Mouse (Mus musculus) MEL (cell line): Measurements from ENCODE around the gene Maml2.

Experiments used
- CTCF ChIP-seq, 3 experiments: IDR thresholded peaks in 2 of 3; conservative IDR thresholded peaks in 1 of 3; 2 replicates each; pipeline ENCODE4 v1.5.1; 2011 to 2012; ENCODE audit warnings: low read length in 3 of 3, low read depth in 2 of 3, mild to moderate bottlenecking in 2 of 3, improper control_type of control experiment in 1 of 3, inconsistent platforms in 1 of 3, mixed read lengths in 1 of 3, moderate library complexity in 1 of 3; ENCODE audit not compliant: control insufficient read depth in 1 of 3, insufficient read depth in 1 of 3, poor library complexity in 1 of 3, severe bottlenecking in 1 of 3
- JUND ChIP-seq: IDR thresholded peaks from 2 replicates; pipeline ENCODE4 v1.6.1; 2011; ENCODE audit warnings: low read depth, mild to moderate bottlenecking, improper control_type of control experiment, low read length
- POLR2A ChIP-seq, 2 experiments: IDR thresholded peaks; 2 replicates each; pipeline ENCODE4 v1.6.1; 2011 to 2012; ENCODE audit warnings: low read length in 2 of 2, mild to moderate bottlenecking in 2 of 2, control low read depth in 1 of 2, improper control_type of control experiment in 1 of 2, low read depth in 1 of 2, moderate library complexity in 1 of 2; ENCODE audit not compliant: control insufficient read depth in 1 of 2, insufficient read depth in 1 of 2, poor library complexity in 1 of 2
- RAD21 ChIP-seq: IDR thresholded peaks from 2 replicates; pipeline ENCODE4 v1.6.1; 2011; ENCODE audit warnings: mild to moderate bottlenecking, low read depth, low read length, improper control_type of control experiment
- ZKSCAN1 ChIP-seq: IDR thresholded peaks from 2 replicates; pipeline ENCODE4 v1.6.1; 2012; ENCODE audit warnings: low read depth, mild to moderate bottlenecking, inconsistent platforms, low read length, improper control_type of control experiment, moderate library complexity

DNA sequence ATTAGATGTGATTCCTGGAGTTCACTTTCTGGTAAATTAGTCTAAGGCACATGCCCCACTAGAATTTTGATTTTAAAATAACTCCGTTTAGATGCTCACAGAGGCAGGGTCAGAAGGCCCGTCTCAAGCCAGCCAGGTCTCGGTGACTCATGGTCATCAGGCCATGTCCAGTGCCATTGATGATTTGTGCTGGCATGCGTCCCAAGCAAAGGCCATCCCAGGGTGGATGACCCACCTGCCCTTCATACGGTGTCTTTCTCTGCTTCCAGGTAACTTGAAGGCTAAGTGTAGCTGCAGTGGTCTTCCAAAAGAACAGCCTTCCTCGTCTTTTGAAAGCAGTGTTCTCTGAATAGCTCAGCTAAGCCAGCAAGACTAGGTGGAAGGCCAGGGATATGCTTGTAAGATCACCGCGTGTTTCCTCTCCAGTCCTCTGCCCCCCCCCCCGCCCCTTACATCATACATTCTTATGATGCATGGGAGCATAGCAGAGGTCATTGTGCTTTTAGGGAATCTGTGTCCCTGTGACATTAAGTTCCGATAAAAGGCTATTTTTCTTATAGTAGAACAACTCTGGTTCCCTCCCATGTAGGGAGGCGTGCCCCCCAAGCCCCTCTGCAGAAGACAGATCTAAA is 235.4 kb downstream of the Maml2 start:
- TF ChIP-seq POLR2A (IDR thresholded peaks at IDR 0.05; ENCODE audit: control insufficient read depth in 1 of 2, insufficient read depth in 1 of 2, low read depth in 1 of 2, low read length in 2 of 2, poor library complexity in 1 of 2), result no peak
- no peak for TF ChIP-seq CTCF (IDR thresholded peaks at IDR 0.05 in 2 of 3, conservative IDR thresholded peaks at IDR 0.05 in 1 of 3; ENCODE audit: control insufficient read depth in 1 of 3, insufficient read depth in 1 of 3, low read depth in 2 of 3, low read length in 3 of 3, poor library complexity in 1 of 3, severe bottlenecking in 1 of 3)
- TF ChIP-seq ZKSCAN1, result no peak
- TF ChIP-seq RAD21, result no peak
- TF ChIP-seq JUND, result no peak
